Mouse (Mus musculus) limb, embryonic 14.5 days (tissue): ENCODE measurements around the gene Aym1. TPM values are rescaled to one million over a fixed set of nuclear protein-coding genes. Genes with fewer than 3 reads are reported as not detected.
A peak's percentile ranks its signal among the peaks of the same experiment; 100 is the strongest.

Experiments
- ATAC-seq: fragments of 200-750 bp; cut with Nextera tagmentation; 2 replicates; pipeline ENCODE4 v1.8.0; 2017; ENCODE audit warnings: low read depth, moderate number of reproducible peaks, moderate TSS enrichment; ENCODE audit not compliant: low FRiP score
- DNase-seq: peaks from one replicate; pipeline ENCODE4 v3.0.0-alpha.2; 2015; ENCODE audit warnings: low spot score
- H3K27ac ChIP-seq: fragments of 300-500 bp; sonication (generic); replicated peaks from 2 replicates; pipeline ENCODE4 v1.5.1; 2014; ENCODE audit warnings: low read depth, mild to moderate bottlenecking, low read length, moderate library complexity, mixed read lengths
- H3K27me3 ChIP-seq: fragments of 300-500 bp; sonication (generic); 2 replicates; pipeline ENCODE4 v1.6.1; 2014; ENCODE audit warnings: low read length, mixed read lengths; ENCODE audit not compliant: control insufficient read depth, insufficient read depth
- H3K36me3 ChIP-seq: fragments of 300-500 bp; sonication (generic); 2 replicates; pipeline ENCODE4 v1.6.1; 2014; ENCODE audit warnings: mild to moderate bottlenecking, low read length, moderate library complexity, mixed read lengths; ENCODE audit not compliant: control insufficient read depth, insufficient read depth
- H3K4me1 ChIP-seq: fragments of 300-500 bp; sonication (generic); 2 replicates; pipeline ENCODE4 v1.6.1; 2014; ENCODE audit warnings: antibody characterized with exemption, low read length, mixed read lengths; ENCODE audit not compliant: control insufficient read depth, insufficient read depth
- H3K4me2 ChIP-seq: fragments of 300-500 bp; sonication (generic); replicated peaks from 2 replicates; pipeline ENCODE4 v1.6.1; 2014; ENCODE audit warnings: low read depth, mild to moderate bottlenecking, low read length, moderate library complexity; ENCODE audit not compliant: severe bottlenecking
- H3K4me3 ChIP-seq: fragments of 300-500 bp; sonication (generic); replicated peaks from 2 replicates; pipeline ENCODE4 v1.5.1; 2014; ENCODE audit warnings: low read length
- H3K9ac ChIP-seq: fragments of 300-500 bp; sonication (generic); 2 replicates; pipeline ENCODE4 v1.6.1; 2014; ENCODE audit warnings: mild to moderate bottlenecking, low read depth, low read length, moderate library complexity; ENCODE audit not compliant: severe bottlenecking
- H3K9me3 ChIP-seq: fragments of 300-500 bp; sonication (generic); 2 replicates; pipeline ENCODE4 v1.6.1; 2016; ENCODE audit warnings: low read length; ENCODE audit not compliant: control insufficient read depth
- POLR2A ChIP-seq: fragments of 200-500 bp; IDR thresholded peaks from 2 replicates; pipeline ENCODE4 v1.8.0; 2012; ENCODE audit warnings: inconsistent platforms, mild to moderate bottlenecking, moderate library complexity, borderline replicate concordance; ENCODE audit not compliant: insufficient read depth, insufficient read length; ENCODE audit errors: extremely low read depth
- WGBS: fragments of 180-500 bp; shearing (Covaris S2); extraction: QIAGEN DNeasy Blood & Tissue Kit; methylation state at CpG from one replicate; pipeline ENCODE4 v1.1.7; 2014; 5-methylcytosine and 5-hydroxymethylcytosine counted together
- polyA plus RNA-seq, 2 experiments: library from polyadenylated mRNA; depleted of rRNA in 1 of 2; stranded (reverse) in 1 of 2; unstranded in 1 of 2; fragments of >200 nt; fragmentation: Nextera tagmentation in 1 of 2; extraction: Ambion mirVana in 1 of 2; gene quantifications; 2 replicates each; pipeline versions ENCODE4 v1.2.1 to v1.2.3; 2012 to 2014

Aym1 gene
- polyA plus RNA-seq, 2 experiments, result not detected

- H3K27me3 ChIP-seq, result peaks cover 24% of the 10 kb centered on the region
- H3K4me2 ChIP-seq, result peak overlapping the region; percentile 46
- no peak for ATAC-seq
- H3K4me1 ChIP-seq, result no peaks in the 10 kb centered on the region
- DNase-seq, result peak; percentile 27
- WGBS, result 4% methylated on average over 38 of the region's 38 CpGs
- 0 out of 2 replicates have a peak, but pooled peaks cover 3% of the 10 kb centered on the region for H3K9me3 ChIP-seq
- H3K36me3 ChIP-seq, result no peaks in the 10 kb centered on the region
- H3K27ac ChIP-seq, result no peak overlapping the region
- TF ChIP-seq POLR2A, result no peak
- H3K4me3 ChIP-seq, result peak overlapping the region; percentile 26
- H3K9ac ChIP-seq, result peak overlapping the region; percentile 22
Measured at GRCm38 (mm10) chr5:113323784-113324638, 33.1 kb upstream of the Aym1 start.

GRCm38 (mm10) chr5:113329463-113329862, 27.6 kb upstream of the Aym1 start:
- no peaks in the 10 kb centered on the region for H3K36me3 ChIP-seq
- no peak for TF ChIP-seq POLR2A
- H3K9ac ChIP-seq, result no peak overlapping the region
- H3K27me3 ChIP-seq, result peaks cover 38% of the 10 kb centered on the region
- H3K27ac ChIP-seq, result no peak overlapping the region
- ATAC-seq (no peak), DNase-seq (no peak)
- WGBS, result 83% methylated on average over 8 of the region's 8 CpGs
- no peak overlapping the region for H3K4me2 ChIP-seq
- H3K4me3 ChIP-seq, result no peak overlapping the region
- 0 out of 2 replicates have a peak, but pooled peaks cover 13% of the 10 kb centered on the region for H3K9me3 ChIP-seq
- no peaks in the 10 kb centered on the region for H3K4me1 ChIP-seq

GRCm38 (mm10) chr5:113330202-113330601, 26.9 kb upstream of the Aym1 start:
- 84% methylated on average over 3 of the region's 3 CpGs for WGBS
- no peaks in the 10 kb centered on the region for H3K4me1 ChIP-seq
- H3K9me3 ChIP-seq, result 0 out of 2 replicates have a peak, but pooled peaks cover 13% of the 10 kb centered on the region
- H3K9ac ChIP-seq, result no peak overlapping the region
- H3K27ac ChIP-seq, result no peak overlapping the region
- H3K36me3 ChIP-seq, result no peaks in the 10 kb centered on the region
- H3K4me3 ChIP-seq, result no peak overlapping the region
- peaks cover 40% of the 10 kb centered on the region for H3K27me3 ChIP-seq
- ATAC-seq (no peak), DNase-seq (no peak)
- no peak for TF ChIP-seq POLR2A
- H3K4me2 ChIP-seq, result no peak overlapping the region

GRCm38 (mm10) chr5:113332239-113332638, 24.9 kb upstream of the Aym1 start:
- no peak for TF ChIP-seq POLR2A
- Histone ChIP-seq H3K4me3 (no peak overlapping the region), H3K4me1 (peaks cover 3% of the 10 kb centered on the region; the same call in 1 of the 2 replicates), H3K9me3 (0 out of 2 replicates have a peak, but pooled peaks cover 13% of the 10 kb centered on the region), H3K9ac (no peak overlapping the region), H3K36me3 (no peaks in the 10 kb centered on the region), H3K27me3 (peaks cover 52% of the 10 kb centered on the region), H3K27ac (no peak overlapping the region), H3K4me2 (no peak overlapping the region)
- 36% methylated on average over 12 of the region's 12 CpGs for WGBS
- ATAC-seq (no peak), DNase-seq (no peak)

GRCm38 (mm10) chr5:113332899-113333298, 24.2 kb upstream of the Aym1 start:
- Histone ChIP-seq H3K4me1 (peaks cover 3% of the 10 kb centered on the region; the same call in 1 of the 2 replicates), H3K36me3 (no peaks in the 10 kb centered on the region), H3K4me2 (no peak overlapping the region), H3K9ac (no peak overlapping the region), H3K27me3 (peaks cover 55% of the 10 kb centered on the region), H3K27ac (no peak overlapping the region), H3K9me3 (0 out of 2 replicates have a peak, but pooled peaks cover 13% of the 10 kb centered on the region), H3K4me3 (no peak overlapping the region)
- no peak for ATAC-seq
- TF ChIP-seq POLR2A, result no peak
- 46% methylated on average over 4 of the region's 4 CpGs for WGBS
- DNase-seq, result no peak
